Mouse (Mus musculus): ENCODE measurements around the gene Atp13a4. TPM values are rescaled to one million over a fixed set of nuclear protein-coding genes. Genes with fewer than 3 reads are reported as not detected.

Gene Atp13a4
- total RNA-seq, 2 experiments from 2014 or later = not detected

Other genes with a start within 250 kb of the Atp13a4 start
- not detected for gene Atp13a5, start 166.1 kb downstream of the Atp13a4 start, total RNA-seq (2021)
- gene Opa1, start 34.5 kb upstream of the Atp13a4 start, total RNA-seq (2021) = 100 to 1,000 TPM; 147 to 153 TPM